Mouse (Mus musculus) heart, postnatal 4 days (tissue): ENCODE results near the gene Abhd6. TPM values are rescaled to one million over a fixed set of nuclear protein-coding genes. Genes with fewer than 3 reads are reported as not detected.

Experiments used
- DNase-seq: peaks from one replicate; pipeline ENCODE4 v3.0.0; 2021
- total RNA-seq, 2 experiments: library from RNA; stranded (reverse); gene quantifications; 2 replicates each; pipeline ENCODE4 v1.2.3; 2021

The Abhd6 gene
- total RNA-seq, 2 experiments from 2014 or later, result 5.1 to 5.8 TPM

GRCm38 (mm10) chr14:8032087-8032944 lies 29.6 kb downstream of the Abhd6 start:
- peak; percentile 39 for DNase-seq

- DNase-seq, result no peak
These were observed 31.9 kb downstream of the Abhd6 start for GRCm38 (mm10) chr14:8034561-8034960.

GRCm38 (mm10) chr14:8035951-8036350 lies 33.2 kb downstream of the Abhd6 start:
- DNase-seq, result no peak

GRCm38 (mm10) chr14:8036406-8036805 lies 33.7 kb downstream of the Abhd6 start:
- DNase-seq, result no peak

GRCm38 (mm10) chr14:8038150-8038549 lies 35.4 kb downstream of the Abhd6 start:
- no peak for DNase-seq

- DNase-seq, result peak; percentile 42
These were observed 36.2 kb downstream of the Abhd6 start for GRCm38 (mm10) chr14:8038791-8039448.

- no peak for DNase-seq
These were observed 37.5 kb downstream of the Abhd6 start for GRCm38 (mm10) chr14:8040179-8040578.

- no peak for DNase-seq
These were observed 38.4 kb downstream of the Abhd6 start for GRCm38 (mm10) chr14:8040911-8041678.

GRCm38 (mm10) chr14:8042120-8042519 lies 39.4 kb downstream of the Abhd6 start:
- no peak for DNase-seq

- DNase-seq, result no peak
These were observed 39.9 kb downstream of the Abhd6 start for GRCm38 (mm10) chr14:8042577-8042976.

- no peak for DNase-seq
These were observed 41.6 kb downstream of the Abhd6 start for GRCm38 (mm10) chr14:8044330-8044729.

- DNase-seq, result no peak
These were observed 42.1 kb downstream of the Abhd6 start for GRCm38 (mm10) chr14:8044786-8045185.

- DNase-seq, result no peak
These were observed 42.6 kb downstream of the Abhd6 start for GRCm38 (mm10) chr14:8045187-8045846.

GRCm38 (mm10) chr14:8046839-8047238 lies 44.1 kb downstream of the Abhd6 start:
- no peak for DNase-seq

- no peak for DNase-seq
These were observed 46.6 kb downstream of the Abhd6 start for GRCm38 (mm10) chr14:8049334-8049733.

- no peak for DNase-seq
These were observed 49.2 kb downstream of the Abhd6 start for GRCm38 (mm10) chr14:8051869-8052268.

GRCm38 (mm10) chr14:8052661-8053060 lies 50.0 kb downstream of the Abhd6 start:
- no peak for DNase-seq

- no peak for DNase-seq
These were observed 51.8 kb downstream of the Abhd6 start for GRCm38 (mm10) chr14:8054310-8055102.

GRCm38 (mm10) chr14:8056076-8056475 lies 53.4 kb downstream of the Abhd6 start:
- no peak for DNase-seq

GRCm38 (mm10) chr14:8059938-8060337 lies 57.2 kb downstream of the Abhd6 start:
- no peak for DNase-seq

GRCm38 (mm10) chr14:8062076-8062475 lies 59.4 kb downstream of the Abhd6 start:
- DNase-seq, result no peak
